Mouse (Mus musculus) c-Kit-negative CD71-positive TER-119-positive erythroid progenitor cells, embryonic 14.5 days (primary cell): Measurements from ENCODE around the gene Slit3.

Experiments
- DNase-seq: peaks from one replicate; pipeline ENCODE4 v3.0.0-alpha.2; 2013; ENCODE audit warnings: low read depth, low spot score

Gene Slit3

DNA sequence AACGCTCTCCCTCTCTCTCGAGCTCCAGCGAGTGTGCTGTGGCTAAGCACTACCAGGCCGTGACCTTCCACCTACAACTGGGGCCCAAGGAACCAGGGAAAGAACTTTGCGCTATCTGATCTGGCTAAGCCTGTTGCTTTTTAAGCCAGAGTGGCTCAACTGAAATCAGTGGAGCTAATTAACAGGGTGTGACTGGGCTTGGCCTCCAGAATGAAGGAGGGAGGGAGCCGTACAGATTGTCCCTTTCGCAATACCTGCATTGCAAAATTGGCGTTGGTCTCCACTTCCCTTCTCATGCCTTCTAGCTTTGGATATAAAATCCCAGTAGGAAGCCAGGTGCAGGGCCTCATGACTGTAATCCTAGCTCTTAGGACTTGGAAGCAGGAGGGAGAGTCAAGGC is 629.6 kb downstream of the Slit3 start:
- DNase-seq, result no peak

DNA sequence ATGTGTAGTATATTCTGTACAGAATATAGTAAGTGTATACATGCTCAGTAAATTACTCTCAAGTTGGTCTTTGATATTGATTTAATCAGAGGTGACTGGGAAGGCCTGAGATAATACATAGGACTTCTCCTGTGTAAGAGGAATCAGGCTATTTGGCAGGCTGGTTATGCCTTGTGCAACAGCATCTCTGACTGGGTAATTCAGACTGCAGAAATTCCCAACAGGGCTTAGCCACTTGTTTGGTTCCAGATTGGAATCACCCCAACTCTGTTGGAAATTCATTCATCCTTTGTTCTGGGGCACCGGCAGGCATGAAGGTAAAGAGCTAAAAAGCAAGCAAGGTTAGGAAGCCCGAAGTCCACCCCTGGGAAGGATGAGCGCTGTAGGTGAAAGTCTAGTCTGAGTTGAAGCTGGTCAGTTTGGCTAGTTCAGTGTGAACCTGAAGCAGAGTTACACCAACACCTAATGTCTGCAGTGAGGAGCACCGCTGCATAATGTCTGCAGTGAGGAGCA is 633.9 kb downstream of the Slit3 start:
- no peak for DNase-seq

DNA sequence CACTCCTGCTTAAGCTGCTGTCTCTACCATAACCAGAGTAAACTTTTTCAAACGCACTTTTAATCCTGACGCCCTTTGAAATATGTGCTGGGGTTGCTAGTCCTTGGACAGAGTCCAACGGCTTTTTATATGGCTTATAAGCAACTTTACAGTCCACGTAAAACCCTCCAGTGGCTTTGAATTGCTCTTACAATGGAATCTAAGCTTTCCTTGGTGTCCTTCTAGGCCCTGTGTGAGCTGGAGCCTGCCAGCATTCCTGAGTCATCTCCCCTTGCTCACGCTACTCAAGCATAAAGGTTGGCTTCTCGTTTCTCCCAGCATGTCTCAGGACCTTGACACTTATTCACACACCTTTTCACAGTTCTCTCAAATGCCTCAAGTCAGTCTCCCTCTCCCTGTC is 634.5 kb downstream of the Slit3 start:
- DNase-seq, result no peak

DNA sequence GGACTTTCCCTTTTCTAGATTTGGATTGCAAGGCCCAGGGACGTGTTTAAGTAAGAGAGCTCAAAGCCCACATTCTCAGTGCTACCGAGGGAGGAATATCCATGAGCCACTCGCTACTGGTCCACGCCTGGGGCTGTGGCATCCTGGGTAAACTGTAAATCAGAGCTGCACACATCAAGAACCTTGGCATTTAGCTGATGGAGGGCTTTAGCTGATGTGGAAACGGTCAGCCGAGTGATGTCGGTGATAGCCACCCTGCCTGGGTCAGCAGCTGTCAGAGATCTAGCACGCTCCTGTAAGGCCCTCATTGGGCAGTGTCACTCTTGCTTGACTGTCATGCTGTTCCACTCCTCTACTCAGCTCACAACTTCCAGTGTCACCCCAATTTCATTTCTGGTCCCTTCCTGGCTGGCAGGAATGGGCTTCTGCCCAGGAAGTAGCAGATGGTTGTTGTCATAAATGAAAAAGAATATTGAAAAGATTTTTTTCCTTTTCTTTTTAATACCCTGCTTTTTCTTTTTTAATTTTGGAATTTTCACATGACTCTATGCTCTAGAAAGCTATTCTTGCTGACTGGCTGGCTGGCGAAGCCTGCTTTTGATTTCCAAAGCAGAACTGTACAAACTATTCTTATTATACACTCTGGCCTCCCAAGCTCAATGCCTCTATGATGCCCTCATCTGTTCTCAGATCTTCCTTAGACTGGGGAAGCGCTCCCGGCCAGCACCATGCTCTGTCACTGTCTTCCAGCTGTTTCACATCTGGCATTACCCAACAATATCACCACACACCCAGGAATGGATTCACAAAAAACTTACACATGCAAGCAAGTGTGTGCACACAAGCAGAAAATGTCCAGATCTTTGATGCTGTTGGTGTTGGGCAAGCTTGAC is 635.6 kb downstream of the Slit3 start:
- DNase-seq, result no peak
